Mouse (Mus musculus): ENCODE data around the gene Tef. TPM values are rescaled to one million over a fixed set of nuclear protein-coding genes. Genes with fewer than 3 reads are reported as not detected.

Gene Tef
- total and polyA plus RNA-seq, 3 experiments: 12.3 to 21.7 TPM; not detected in 1

- no peak overlapping the region for H3K9ac ChIP-seq (ENCODE audit: control insufficient read depth, low read depth, low read length, poor library complexity, severe bottlenecking)
- no peaks in the 10 kb centered on the region for H3K9me3 ChIP-seq (replicated peaks; ENCODE audit: insufficient read depth, low read length)
- TF ChIP-seq POLR2AphosphoS5 (IDR thresholded peaks at IDR 0.05; ENCODE audit: borderline replicate concordance, low read depth, low read length) (no peak), UBTF (IDR thresholded peaks at IDR 0.05; ENCODE audit: borderline replicate concordance, insufficient read depth, low read depth, low read length) (no peak), SIN3A (IDR thresholded peaks at IDR 0.05; ENCODE audit: low read length) (no peak), ELF1 (IDR thresholded peaks at IDR 0.05; ENCODE audit: low read depth, low read length) (no peak), EP300 (IDR thresholded peaks at IDR 0.05; ENCODE audit: low read depth in 1 of 2, low read length in 2 of 2) (no peak), JUND (IDR thresholded peaks at IDR 0.05; ENCODE audit: low read depth, low read length) (no peak), ZNF384 (IDR thresholded peaks at IDR 0.05; ENCODE audit: low read depth, low read length) (no peak), POLR2AphosphoS2 (IDR thresholded peaks at IDR 0.05; ENCODE audit: low read length) (no peak), MEF2A (IDR thresholded peaks at IDR 0.05; ENCODE audit: extremely low read depth, insufficient replicate concordance, low read depth, low read length, poor library complexity, severe bottlenecking) (no peak), E2F4 (IDR thresholded peaks at IDR 0.05; ENCODE audit: borderline replicate concordance, low read depth, low read length) (no peak), CHD1 (IDR thresholded peaks at IDR 0.05; ENCODE audit: low read depth, low read length) (no peak), SMC3 (IDR thresholded peaks at IDR 0.05; ENCODE audit: low read depth, low read length) (no peak), ZKSCAN1 (IDR thresholded peaks at IDR 0.05; ENCODE audit: low read depth, low read length) (no peak), CTCF (IDR thresholded peaks at IDR 0.05 in 2 of 3, conservative IDR thresholded peaks at IDR 0.05 in 1 of 3; ENCODE audit: control insufficient read depth in 1 of 3, insufficient read depth in 1 of 3, low read depth in 2 of 3, low read length in 3 of 3, poor library complexity in 1 of 3, severe bottlenecking in 1 of 3) (no peak), USF1 (IDR thresholded peaks at IDR 0.05; ENCODE audit: low read depth, low read length) (no peak), MAZ (IDR thresholded peaks at IDR 0.05; ENCODE audit: low read depth, low read length) (no peak), GATA1 (IDR thresholded peaks at IDR 0.05; ENCODE audit: low read depth, low read length) (no peak), ZMIZ1 (IDR thresholded peaks at IDR 0.05; ENCODE audit: low read depth, low read length) (no peak), POLR2A (IDR thresholded peaks at IDR 0.05; ENCODE audit: control insufficient read depth in 1 of 2, insufficient read depth in 1 of 2, low read depth in 1 of 2, low read length in 2 of 2, poor library complexity in 1 of 2) (no peak), MYC (IDR thresholded peaks at IDR 0.05; ENCODE audit: low read depth, low read length) (no peak)
- H3K27me3 ChIP-seq (ENCODE audit: control insufficient read depth in 1 of 2, insufficient read depth in 2 of 2, low read length in 2 of 2): no peaks in the 10 kb centered on the region
- H3K27ac ChIP-seq (ENCODE audit: control insufficient read depth, low read depth, low read length): no peak overlapping the region
- peaks cover 0 to 8% of the 10 kb centered on the region in 2 experiments; a peak in 2 of 4 replicates for H3K36me3 ChIP-seq (ENCODE audit: control insufficient read depth in 1 of 2, insufficient read depth in 2 of 2, low read length in 2 of 2)
- DNase-seq (ENCODE audit: low read depth, low spot score): no peak
- H3K4me1 ChIP-seq (ENCODE audit: control insufficient read depth in 1 of 2, insufficient read depth in 2 of 2, low read length in 2 of 2): peaks cover 3 to 10% of the 10 kb centered on the region in 2 experiments
- H3K79me2 ChIP-seq (ENCODE audit: control insufficient read depth, insufficient read depth, low read length, poor library complexity): no peaks in the 10 kb centered on the region; the same call in 1 of the 2 replicates
- no peak overlapping the region for H3K4me3 ChIP-seq (ENCODE audit: control insufficient read depth in 1 of 2, insufficient read depth in 1 of 2, low read depth in 2 of 2, low read length in 2 of 2)
These were observed 4.4 kb upstream of the Tef start for GRCm38 (mm10) chr15:81797861-81798260.

- Histone ChIP-seq H3K9me3 (replicated peaks; ENCODE audit: insufficient read depth, low read length) (no peaks in the 10 kb centered on the region), H3K9ac (ENCODE audit: control insufficient read depth, low read depth, low read length, poor library complexity, severe bottlenecking) (no peak overlapping the region), H3K79me2 (ENCODE audit: control insufficient read depth, insufficient read depth, low read length, poor library complexity) (no peaks in the 10 kb centered on the region; the same call in 1 of the 2 replicates), H3K4me3 (ENCODE audit: control insufficient read depth in 1 of 2, insufficient read depth in 1 of 2, low read depth in 2 of 2, low read length in 2 of 2) (no peak overlapping the region), H3K36me3 (ENCODE audit: control insufficient read depth in 1 of 2, insufficient read depth in 2 of 2, low read length in 2 of 2) (peaks cover 0 to 9% of the 10 kb centered on the region in 2 experiments; a peak in 2 of 4 replicates), H3K27ac (ENCODE audit: control insufficient read depth, low read depth, low read length) (no peak overlapping the region), H3K27me3 (ENCODE audit: control insufficient read depth in 1 of 2, insufficient read depth in 2 of 2, low read length in 2 of 2) (no peaks in the 10 kb centered on the region), H3K4me1 (ENCODE audit: control insufficient read depth in 1 of 2, insufficient read depth in 2 of 2, low read length in 2 of 2) (peaks cover 4 to 14% of the 10 kb centered on the region in 2 experiments)
- no peak for DNase-seq (ENCODE audit: low read depth, low spot score)
- no peak for TF ChIP-seq SIN3A (IDR thresholded peaks at IDR 0.05; ENCODE audit: low read length)
- no peak for TF ChIP-seq POLR2AphosphoS2 (IDR thresholded peaks at IDR 0.05; ENCODE audit: low read length)
- no peak for TF ChIP-seq HCFC1 (IDR thresholded peaks at IDR 0.05; ENCODE audit: low read depth, low read length)
- no peak for TF ChIP-seq E2F4 (IDR thresholded peaks at IDR 0.05; ENCODE audit: borderline replicate concordance, low read depth, low read length)
- no peak for TF ChIP-seq GABPA (IDR thresholded peaks at IDR 0.05; ENCODE audit: low read depth, low read length)
- no peak for TF ChIP-seq TCF12 (IDR thresholded peaks at IDR 0.05; ENCODE audit: low read depth, low read length)
- TF ChIP-seq CHD1 (IDR thresholded peaks at IDR 0.05; ENCODE audit: low read depth, low read length): no peak
- no peak for TF ChIP-seq POLR2A (IDR thresholded peaks at IDR 0.05; ENCODE audit: control insufficient read depth in 1 of 2, insufficient read depth in 1 of 2, low read depth in 1 of 2, low read length in 2 of 2, poor library complexity in 1 of 2)
- no peak for TF ChIP-seq USF1 (IDR thresholded peaks at IDR 0.05; ENCODE audit: low read depth, low read length)
- no peak for TF ChIP-seq MYB (IDR thresholded peaks at IDR 0.05; ENCODE audit: low read depth, low read length)
- TF ChIP-seq TAL1 (IDR thresholded peaks at IDR 0.05; ENCODE audit: low read length): no peak
- TF ChIP-seq UBTF (IDR thresholded peaks at IDR 0.05; ENCODE audit: borderline replicate concordance, insufficient read depth, low read depth, low read length): no peak
- TF ChIP-seq CHD2 (IDR thresholded peaks at IDR 0.05; ENCODE audit: low read length): no peak
- TF ChIP-seq MYC (IDR thresholded peaks at IDR 0.05; ENCODE audit: low read depth, low read length): no peak
- TF ChIP-seq MAX (IDR thresholded peaks at IDR 0.05; ENCODE audit: low read length): no peak
- no peak for TF ChIP-seq CTCF (IDR thresholded peaks at IDR 0.05 in 2 of 3, conservative IDR thresholded peaks at IDR 0.05 in 1 of 3; ENCODE audit: control insufficient read depth in 1 of 3, insufficient read depth in 1 of 3, low read depth in 2 of 3, low read length in 3 of 3, poor library complexity in 1 of 3, severe bottlenecking in 1 of 3)
- no peak for TF ChIP-seq NELFE (IDR thresholded peaks at IDR 0.05; ENCODE audit: low read depth, low read length)
- TF ChIP-seq SMC3 (IDR thresholded peaks at IDR 0.05; ENCODE audit: low read depth, low read length): no peak
- TF ChIP-seq ELF1 (IDR thresholded peaks at IDR 0.05; ENCODE audit: low read depth, low read length): no peak
These were observed 3.8 kb upstream of the Tef start for GRCm38 (mm10) chr15:81798421-81798820.

Measured in MEL (cell line).